Mouse (Mus musculus): ENCODE results near the gene Msh5. TPM values are rescaled to one million over a fixed set of nuclear protein-coding genes. Genes with fewer than 3 reads are reported as not detected.

The Msh5 gene
- polyA plus RNA-seq, 1 experiment from 2014 or later = 4.7 TPM

DNA sequence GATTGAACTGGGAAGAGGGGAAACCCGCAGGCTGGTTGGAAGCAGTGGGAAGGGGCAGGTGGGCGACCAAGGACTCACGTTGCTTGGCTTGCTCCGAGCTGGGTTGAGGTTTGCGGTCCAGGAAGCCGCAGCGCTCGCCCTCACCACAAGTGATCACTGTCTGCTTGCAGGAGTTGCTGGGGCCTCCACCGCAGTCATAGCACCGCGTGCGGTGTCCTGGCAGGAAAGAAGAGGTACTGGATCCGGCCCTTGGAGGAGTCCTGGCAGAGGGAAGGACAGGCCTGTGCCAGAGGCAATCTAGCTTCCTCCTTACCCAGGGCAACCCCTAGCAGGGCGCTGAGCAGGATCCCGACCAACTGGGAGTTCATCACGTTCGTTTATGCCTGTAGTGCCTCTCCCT lies 27.6 kb upstream of the Msh5 start:
- Histone ChIP-seq H3K27ac (ENCODE audit: low read depth, low read length) (no peak overlapping the region), H3K4me1 (replicated peaks; ENCODE audit: control insufficient read depth, insufficient read depth, low read length) (peaks cover 8% of the 10 kb centered on the region)
- 31% methylated on average over 17 of the region's 17 CpGs for WGBS

DNA sequence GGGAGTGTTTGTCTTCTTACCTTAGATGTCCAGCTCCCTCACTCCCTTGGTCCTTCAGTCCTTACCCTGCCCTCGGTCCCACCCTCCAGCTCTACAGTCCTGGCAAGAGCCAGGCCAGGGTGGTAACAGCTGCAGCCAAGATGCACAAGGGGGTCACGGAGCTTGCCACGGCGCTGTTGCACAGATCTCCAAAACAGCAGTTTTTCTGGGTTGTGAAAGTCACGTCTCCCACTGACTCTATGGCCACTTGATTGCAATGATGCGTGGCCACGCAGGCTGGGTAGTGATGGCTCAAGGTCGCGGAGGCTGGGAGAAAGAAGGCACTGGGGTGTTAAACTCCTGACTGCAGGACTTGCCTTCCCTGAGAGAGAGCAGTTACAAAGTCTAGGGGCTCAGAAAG lies 24.9 kb upstream of the Msh5 start:
- peaks cover 30% of the 10 kb centered on the region for H3K27me3 ChIP-seq (replicated peaks; ENCODE audit: control insufficient read depth, insufficient read depth, low read length)

More for the DNA sequence above, 27.6 kb upstream of the Msh5 start:
- Histone ChIP-seq H3K9ac (ENCODE audit: low read depth, low read length) (no peak overlapping the region), H3K4me2 (no peak overlapping the region), H3K36me3 (ENCODE audit: control insufficient read depth, insufficient read depth, low read length) (no peaks in the 10 kb centered on the region), H3K9me3 (ENCODE audit: control insufficient read depth, low read length) (no peaks in the 10 kb centered on the region), H3K27me3 (replicated peaks; ENCODE audit: control insufficient read depth, insufficient read depth, low read length) (peaks cover 12% of the 10 kb centered on the region), H3K4me3 (ENCODE audit: low read depth, low read length) (no peak overlapping the region)
- DNase-seq (ENCODE audit: low spot score) = no peak
- no peak for ATAC-seq (replicated peaks; ENCODE audit: low FRiP score)

DNA sequence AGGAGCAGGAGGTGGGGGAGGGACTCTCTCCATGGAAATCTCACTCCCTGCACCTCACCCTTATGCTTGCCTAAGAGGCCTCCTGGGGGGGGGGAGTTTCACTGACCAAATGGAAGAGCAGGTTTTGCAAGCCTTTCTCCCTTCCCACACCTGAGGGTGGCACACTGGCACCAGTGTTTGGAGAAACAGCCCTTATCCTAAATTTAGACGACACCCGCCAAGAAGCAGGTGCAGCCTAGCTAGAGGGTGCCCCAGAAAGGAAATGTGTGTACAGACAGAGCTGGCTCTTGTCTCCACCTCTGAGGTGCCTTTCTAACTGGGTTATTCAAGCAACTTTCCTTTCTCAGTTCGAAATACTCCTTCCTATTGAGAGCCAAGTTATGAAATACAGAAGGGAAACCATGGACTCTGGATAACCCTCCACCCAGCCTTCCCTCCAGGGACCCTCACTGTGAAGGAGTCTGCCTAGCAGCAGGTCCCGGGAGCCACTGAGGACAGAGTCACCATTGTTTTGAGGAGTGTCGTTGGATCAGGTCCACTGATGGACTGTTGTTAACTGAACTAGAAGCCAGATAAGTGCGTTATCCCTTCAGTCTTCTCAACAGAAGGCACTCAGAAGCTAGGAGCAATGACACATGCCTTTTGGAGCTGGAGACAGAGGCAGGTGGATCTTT lies 24.1 kb upstream of the Msh5 start:
- Histone ChIP-seq H3K27ac (ENCODE audit: low read depth, low read length) (no peak overlapping the region), H3K4me2 (no peak overlapping the region), H3K27me3 (replicated peaks; ENCODE audit: control insufficient read depth, insufficient read depth, low read length) (peaks cover 37% of the 10 kb centered on the region), H3K4me1 (replicated peaks; ENCODE audit: control insufficient read depth, insufficient read depth, low read length) (peaks cover 8% of the 10 kb centered on the region), H3K9ac (ENCODE audit: low read depth, low read length) (no peak overlapping the region), H3K36me3 (ENCODE audit: control insufficient read depth, insufficient read depth, low read length) (no peaks in the 10 kb centered on the region), H3K4me3 (ENCODE audit: low read depth, low read length) (no peak overlapping the region), H3K9me3 (ENCODE audit: control insufficient read depth, low read length) (no peaks in the 10 kb centered on the region)
- ATAC-seq (replicated peaks; ENCODE audit: low FRiP score) = no peak
- 52% methylated on average over 6 of the region's 6 CpGs for WGBS
- DNase-seq (ENCODE audit: low spot score) = no peak

More for the DNA sequence above, 24.9 kb upstream of the Msh5 start:
- Histone ChIP-seq H3K4me2 (no peak overlapping the region), H3K27ac (ENCODE audit: low read depth, low read length) (no peak overlapping the region), H3K4me1 (replicated peaks; ENCODE audit: control insufficient read depth, insufficient read depth, low read length) (peaks cover 4% of the 10 kb centered on the region), H3K9me3 (ENCODE audit: control insufficient read depth, low read length) (no peaks in the 10 kb centered on the region), H3K4me3 (ENCODE audit: low read depth, low read length) (no peak overlapping the region), H3K9ac (ENCODE audit: low read depth, low read length) (no peak overlapping the region), H3K36me3 (ENCODE audit: control insufficient read depth, insufficient read depth, low read length) (no peaks in the 10 kb centered on the region)
- ATAC-seq (replicated peaks; ENCODE audit: low FRiP score) = no peak
- DNase-seq (ENCODE audit: low spot score) = no peak
- WGBS = 83% methylated on average over 9 of the region's 9 CpGs

DNA sequence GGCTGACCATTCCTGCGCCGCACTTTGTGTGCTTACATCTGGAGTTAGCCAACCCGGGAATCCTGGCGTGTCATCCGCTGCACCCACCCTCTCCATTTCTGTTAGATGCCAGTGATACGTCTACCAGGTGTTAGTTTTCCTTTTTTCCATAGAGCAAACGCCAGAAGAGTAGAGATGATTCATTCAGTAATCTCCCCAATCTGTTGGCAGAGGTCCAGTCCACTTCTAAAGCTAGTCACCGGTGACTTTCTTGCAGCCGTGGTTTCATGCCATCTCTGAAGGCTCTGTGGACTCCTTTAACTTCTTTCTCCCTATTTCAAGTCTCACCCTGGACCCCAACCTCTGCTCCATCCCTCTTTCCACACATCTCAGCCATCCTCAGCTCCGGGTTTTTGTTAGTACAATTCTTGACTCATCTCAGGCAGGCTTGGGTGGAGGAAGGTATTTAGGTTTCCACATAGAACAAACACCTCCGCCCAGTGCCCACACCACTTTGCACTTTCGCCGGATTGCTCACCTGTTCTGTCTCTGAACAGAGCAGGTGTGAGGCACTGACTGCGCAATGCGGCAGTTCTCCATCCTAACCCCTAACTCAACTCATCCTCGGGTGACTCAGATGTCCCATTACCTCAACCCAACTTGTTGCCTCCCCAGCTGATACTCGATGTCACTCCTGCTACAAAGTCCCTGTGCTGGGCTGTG lies 21.8 kb upstream of the Msh5 start:
- no peak for DNase-seq (ENCODE audit: low spot score)
- Histone ChIP-seq H3K27ac (ENCODE audit: low read depth, low read length) (no peak overlapping the region), H3K9ac (ENCODE audit: low read depth, low read length) (no peak overlapping the region), H3K4me3 (ENCODE audit: low read depth, low read length) (no peak overlapping the region), H3K4me1 (replicated peaks; ENCODE audit: control insufficient read depth, insufficient read depth, low read length) (peaks cover 17% of the 10 kb centered on the region), H3K9me3 (ENCODE audit: control insufficient read depth, low read length) (no peaks in the 10 kb centered on the region), H3K36me3 (ENCODE audit: control insufficient read depth, insufficient read depth, low read length) (no peaks in the 10 kb centered on the region), H3K27me3 (replicated peaks; ENCODE audit: control insufficient read depth, insufficient read depth, low read length) (peaks cover 49% of the 10 kb centered on the region), H3K4me2 (no peak overlapping the region)
- ATAC-seq (replicated peaks; ENCODE audit: low FRiP score) = no peak
- 76% methylated on average over 17 of the region's 17 CpGs for WGBS

DNA sequence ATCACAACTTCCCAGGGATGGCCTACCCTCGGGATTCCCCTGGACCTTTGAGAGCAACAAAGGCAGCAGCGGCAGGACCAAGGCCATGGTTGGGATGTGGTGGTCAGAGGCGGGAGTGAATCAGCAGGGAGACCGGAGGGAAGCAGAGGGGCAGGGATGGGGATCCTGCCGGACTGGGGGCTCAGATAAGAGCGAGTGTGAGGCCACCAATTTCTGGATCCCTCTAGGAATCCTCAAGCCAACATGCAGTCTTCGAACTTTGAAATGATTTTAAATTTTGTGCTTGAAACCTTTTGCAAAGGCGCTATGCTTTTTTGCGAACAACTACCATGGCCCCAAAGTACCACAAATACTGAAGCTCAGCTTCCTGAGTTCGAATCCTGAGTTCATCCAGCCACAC lies 19.5 kb upstream of the Msh5 start, which contains the start of gene Mpig6b:
TSS of gene Mpig6b (minus strand) at position 101 of the 400 bp plus-strand sequence.
- ATAC-seq (replicated peaks; ENCODE audit: low FRiP score) (no peak), DNase-seq (ENCODE audit: low spot score) (no peak)
- Histone ChIP-seq H3K27me3 (replicated peaks; ENCODE audit: control insufficient read depth, insufficient read depth, low read length) (peaks cover 46% of the 10 kb centered on the region), H3K4me1 (replicated peaks; ENCODE audit: control insufficient read depth, insufficient read depth, low read length) (peaks cover 20% of the 10 kb centered on the region), H3K9ac (ENCODE audit: low read depth, low read length) (peak within 1 kb of the TSS; percentile 45), H3K4me2 (peak within 1 kb of the TSS; percentile 79), H3K36me3 (ENCODE audit: control insufficient read depth, insufficient read depth, low read length) (peaks cover 6% of the 10 kb centered on the region; the same call in 1 of the 2 replicates), H3K4me3 (ENCODE audit: low read depth, low read length) (peak within 1 kb of the TSS; percentile 45), H3K27ac (ENCODE audit: low read depth, low read length) (peak within 1 kb of the TSS; percentile 2; the same call in 1 of the 2 replicates), H3K9me3 (ENCODE audit: control insufficient read depth, low read length) (no peaks in the 10 kb centered on the region)
- 38% methylated on average over 10 of the region's 10 CpGs for WGBS

DNA sequence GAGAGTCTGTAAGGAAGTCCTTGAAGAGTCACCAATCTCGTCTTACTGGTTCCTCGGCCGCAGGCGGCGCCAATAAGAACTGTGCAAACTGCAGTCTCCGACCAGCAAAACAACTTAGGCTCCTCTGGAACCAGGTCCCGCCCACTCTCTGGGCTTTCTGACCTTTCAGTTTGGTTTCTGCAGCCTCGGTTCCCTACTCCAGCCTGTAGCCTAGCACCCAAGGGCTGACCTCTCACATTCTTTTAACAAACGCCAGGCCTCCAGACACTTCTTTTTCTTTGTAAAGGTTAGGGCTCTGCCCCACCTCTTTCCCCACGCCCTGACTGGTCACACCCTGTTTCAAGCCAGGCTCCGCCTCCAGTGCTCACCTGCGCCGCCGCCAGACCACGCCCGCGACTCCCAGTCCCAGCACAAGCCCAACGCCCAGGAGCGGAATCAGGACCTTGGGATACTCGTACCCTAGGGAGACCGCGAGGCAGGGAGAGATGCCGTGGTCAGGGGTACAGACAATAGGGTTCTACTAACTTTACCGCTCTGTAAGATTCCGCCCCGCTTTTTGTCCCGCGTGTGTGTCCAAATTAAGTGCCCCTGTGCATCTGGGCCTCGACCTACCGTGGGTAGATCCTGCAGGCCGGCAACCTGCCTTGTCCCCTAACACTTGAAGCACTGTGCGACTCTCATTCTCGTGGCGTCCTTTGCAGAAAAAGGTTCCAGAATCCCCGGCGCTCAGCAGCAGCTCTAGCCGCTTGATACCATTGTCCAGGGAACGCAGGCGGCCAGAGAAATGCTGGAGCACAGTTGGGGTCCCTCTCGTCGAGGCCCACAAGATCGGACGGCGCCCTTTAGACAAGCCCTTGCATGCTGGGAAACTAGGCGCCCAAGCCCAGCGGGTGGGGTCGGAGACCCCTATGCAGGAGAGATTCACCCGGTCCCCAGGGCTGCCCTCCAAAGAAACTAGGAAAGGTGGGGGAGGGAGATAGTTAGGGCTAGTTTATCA lies 18.7 kb upstream of the Msh5 start, which contains the start of gene Ly6g6c:
TSS of gene Ly6g6c (plus strand) at position 438 of the 997 bp plus-strand sequence.
- Histone ChIP-seq H3K4me2 (peak within 1 kb of the TSS; percentile 79), H3K9me3 (ENCODE audit: control insufficient read depth, low read length) (no peaks in the 10 kb centered on the region), H3K9ac (ENCODE audit: low read depth, low read length) (peak within 1 kb of the TSS; percentile 45), H3K27me3 (replicated peaks; ENCODE audit: control insufficient read depth, insufficient read depth, low read length) (peaks cover 46% of the 10 kb centered on the region), H3K4me3 (ENCODE audit: low read depth, low read length) (peak within 1 kb of the TSS; percentile 45), H3K27ac (ENCODE audit: low read depth, low read length) (peak within 1 kb of the TSS; percentile 2; the same call in 1 of the 2 replicates), H3K4me1 (replicated peaks; ENCODE audit: control insufficient read depth, insufficient read depth, low read length) (peaks cover 28% of the 10 kb centered on the region), H3K36me3 (ENCODE audit: control insufficient read depth, insufficient read depth, low read length) (peaks cover 12% of the 10 kb centered on the region; the same call in 1 of the 2 replicates)
- DNase-seq (ENCODE audit: low spot score) (peak; percentile 52), ATAC-seq (replicated peaks; ENCODE audit: low FRiP score) (peak; percentile 17)
- 2% methylated on average over 48 of the region's 48 CpGs for WGBS

DNA sequence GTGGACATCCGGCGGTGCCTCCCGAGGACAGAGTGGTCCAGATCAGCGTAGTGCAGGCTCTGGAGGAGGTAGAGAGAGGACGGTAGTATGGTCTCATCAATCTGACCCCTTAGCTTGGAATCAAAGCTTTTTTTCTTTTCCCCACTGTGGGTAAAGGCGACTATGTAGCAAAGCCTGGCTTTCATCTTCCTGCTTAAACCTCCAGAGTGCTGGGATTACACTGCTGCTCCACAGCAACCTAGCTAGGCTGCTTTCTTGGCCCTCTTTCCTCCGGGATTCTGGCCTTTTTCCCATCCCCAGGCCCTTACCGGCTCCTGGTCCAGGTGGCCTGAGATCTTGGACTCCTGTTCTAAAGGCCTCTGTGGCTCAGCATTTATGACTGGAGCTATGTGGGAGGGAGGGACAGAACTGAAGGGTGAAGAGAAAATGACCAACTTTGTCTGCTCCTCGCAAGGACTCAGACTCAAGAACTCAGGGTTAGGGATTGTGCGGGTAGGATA lies 17.9 kb upstream of the Msh5 start:
- Histone ChIP-seq H3K9me3 (ENCODE audit: control insufficient read depth, low read length) (no peaks in the 10 kb centered on the region), H3K4me3 (ENCODE audit: low read depth, low read length) (peak overlapping the region; percentile 45), H3K27me3 (replicated peaks; ENCODE audit: control insufficient read depth, insufficient read depth, low read length) (peaks cover 46% of the 10 kb centered on the region), H3K36me3 (ENCODE audit: control insufficient read depth, insufficient read depth, low read length) (peaks cover 12% of the 10 kb centered on the region; the same call in 1 of the 2 replicates), H3K4me1 (replicated peaks; ENCODE audit: control insufficient read depth, insufficient read depth, low read length) (peaks cover 34% of the 10 kb centered on the region), H3K9ac (ENCODE audit: low read depth, low read length) (no peak overlapping the region; the same call in 1 of the 2 replicates), H3K4me2 (peak overlapping the region; percentile 79), H3K27ac (ENCODE audit: low read depth, low read length) (no peak overlapping the region)
- WGBS = 22% methylated on average over 10 of the region's 10 CpGs
- ATAC-seq (replicated peaks; ENCODE audit: low FRiP score) (no peak), DNase-seq (ENCODE audit: low spot score) (no peak)

DNA sequence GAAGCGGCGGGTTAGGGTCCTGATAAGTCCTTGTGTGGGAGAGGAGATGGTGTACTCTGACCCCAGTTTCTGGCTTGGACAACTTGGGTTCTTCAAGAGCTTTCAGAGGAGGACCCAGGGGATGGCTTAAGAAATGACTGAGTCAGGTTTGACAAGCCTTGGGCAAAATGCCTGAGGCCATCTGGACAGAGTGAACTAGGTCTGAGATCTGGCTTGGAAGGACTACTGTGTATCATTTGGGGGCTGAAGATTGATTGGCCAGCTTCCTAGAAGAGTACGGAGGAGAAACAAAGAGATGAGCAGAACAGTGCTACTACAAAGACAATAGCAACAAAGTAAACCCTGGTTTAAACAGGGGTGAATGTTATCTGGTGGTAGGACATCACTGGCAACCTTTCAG lies 16.9 kb upstream of the Msh5 start:
- H3K27me3 ChIP-seq (replicated peaks; ENCODE audit: control insufficient read depth, insufficient read depth, low read length) = peaks cover 38% of the 10 kb centered on the region
- peaks cover 34% of the 10 kb centered on the region for H3K4me1 ChIP-seq (replicated peaks; ENCODE audit: control insufficient read depth, insufficient read depth, low read length)
- ATAC-seq (replicated peaks; ENCODE audit: low FRiP score) = no peak
- WGBS = 85% methylated on average over 3 of the region's 3 CpGs
- no peak overlapping the region for H3K9ac ChIP-seq (ENCODE audit: low read depth, low read length)
- H3K27ac ChIP-seq (ENCODE audit: low read depth, low read length) = no peak overlapping the region
- peaks cover 12% of the 10 kb centered on the region; the same call in 1 of the 2 replicates for H3K36me3 ChIP-seq (ENCODE audit: control insufficient read depth, insufficient read depth, low read length)
- no peaks in the 10 kb centered on the region for H3K9me3 ChIP-seq (ENCODE audit: control insufficient read depth, low read length)
- no peak overlapping the region for H3K4me3 ChIP-seq (ENCODE audit: low read depth, low read length)
- no peak overlapping the region for H3K4me2 ChIP-seq
- no peak for DNase-seq (ENCODE audit: low spot score)

Measured in liver, embryonic 11.5 days (tissue).